Mouse (Mus musculus): ENCODE measurements around the gene Ubxn7. TPM values are rescaled to one million over a fixed set of nuclear protein-coding genes. Genes with fewer than 3 reads are reported as not detected.

Ubxn7 gene
- total RNA-seq, 2 experiments from 2014 or later = 51.0 to 53.3 TPM

DNA sequence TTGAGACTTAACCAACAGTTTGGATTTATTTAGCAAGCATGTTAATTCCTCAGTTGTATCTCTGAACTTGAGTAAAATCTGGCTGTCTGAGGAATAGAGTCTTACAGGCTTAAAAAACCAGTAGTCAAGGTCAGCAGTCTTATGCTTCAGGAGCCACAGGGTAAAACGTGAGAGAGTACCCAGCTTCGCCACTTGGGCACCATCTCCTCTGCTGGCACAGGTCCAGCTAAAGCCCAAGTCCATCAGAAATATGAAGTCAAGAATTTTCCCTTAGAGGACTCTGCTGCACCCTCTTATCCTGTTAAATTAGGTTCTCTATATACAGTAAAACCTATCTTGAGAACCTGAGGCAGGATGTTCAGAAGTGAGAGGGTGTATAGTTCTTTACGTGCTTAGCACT is 54.8 kb downstream of the Ubxn7 start:
- no peak overlapping the region for H3K4me3 ChIP-seq
- intact Hi-C loops (cut with DNase I) = no loop called here
- H3K27ac ChIP-seq = no peak overlapping the region
- no peak for TF ChIP-seq CTCF (IDR thresholded peaks at IDR 0.05)
- DNase-seq (ENCODE audit: extremely low spot score in 1 of 2, low spot score in 2 of 2) = no peak

DNA sequence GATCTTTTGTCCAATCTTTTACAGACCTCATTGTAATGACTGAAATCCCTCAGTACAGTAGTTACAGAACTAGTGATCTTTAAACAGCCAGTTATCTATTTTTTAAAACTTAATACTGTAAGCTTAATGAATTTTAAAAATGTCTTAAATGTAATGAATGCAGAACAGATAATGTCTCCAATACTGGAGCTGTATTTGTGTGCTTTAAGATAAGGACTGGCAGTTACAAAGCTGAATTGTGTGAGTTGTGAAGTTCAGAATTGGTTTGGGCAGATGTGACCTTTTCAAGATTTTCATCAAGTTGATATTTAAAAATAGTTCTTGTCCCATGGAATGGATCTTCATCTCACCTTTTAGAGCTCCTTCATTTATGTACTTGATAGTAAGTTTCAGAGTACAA is 57.0 kb downstream of the Ubxn7 start:
- H3K4me3 ChIP-seq = no peak overlapping the region
- TF ChIP-seq CTCF (IDR thresholded peaks at IDR 0.05) = no peak
- intact Hi-C loops (cut with DNase I) = no loop called here
- no peak for DNase-seq (ENCODE audit: extremely low spot score in 1 of 2, low spot score in 2 of 2)
- no peak overlapping the region for H3K27ac ChIP-seq

DNA sequence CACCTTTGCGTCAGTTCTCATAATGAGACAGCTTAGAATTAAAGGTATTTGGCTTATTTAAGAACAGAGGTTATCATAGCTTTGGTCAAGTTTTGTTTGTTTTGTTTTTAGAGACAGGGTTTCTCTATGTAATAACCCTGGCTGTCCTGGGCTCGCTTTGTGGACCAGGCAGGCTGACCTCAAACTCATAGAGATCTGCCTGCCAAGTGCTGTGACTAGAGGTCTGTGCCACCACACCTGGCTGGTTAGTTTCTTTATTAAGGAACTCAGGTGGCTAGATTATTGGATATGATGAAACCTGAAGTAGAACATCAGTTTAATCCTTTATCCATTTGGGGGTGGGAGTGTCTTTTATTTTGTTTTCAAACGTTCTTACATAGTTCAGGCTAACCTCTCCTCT is 57.8 kb downstream of the Ubxn7 start:
- no peak for DNase-seq (ENCODE audit: extremely low spot score in 1 of 2, low spot score in 2 of 2)
- no peak overlapping the region for H3K27ac ChIP-seq
- intact Hi-C loops (cut with DNase I) = no loop called here
- TF ChIP-seq CTCF (IDR thresholded peaks at IDR 0.05) = no peak
- no peak overlapping the region for H3K4me3 ChIP-seq

DNA sequence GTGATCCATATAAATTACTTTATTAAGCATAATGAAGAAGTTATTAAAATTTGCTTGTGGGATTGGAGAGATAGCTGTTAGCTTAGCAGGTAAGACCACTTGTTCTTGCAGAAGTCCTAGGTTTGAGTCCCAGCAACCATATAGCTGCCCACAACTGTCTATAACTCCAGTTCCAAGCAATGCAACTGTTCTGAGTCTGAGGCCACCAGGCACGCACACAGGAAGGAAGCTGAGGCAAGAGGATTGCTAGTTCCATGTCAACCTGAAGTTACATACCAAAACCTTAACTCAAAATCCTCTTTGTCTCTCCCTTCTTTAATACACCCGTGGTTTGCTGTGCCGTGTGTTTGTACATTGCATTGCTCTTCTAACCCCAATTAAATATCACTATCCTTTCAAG is 58.8 kb downstream of the Ubxn7 start:
- no peak for DNase-seq (ENCODE audit: extremely low spot score in 1 of 2, low spot score in 2 of 2)
- no peak overlapping the region for H3K4me3 ChIP-seq
- no peak for TF ChIP-seq CTCF (IDR thresholded peaks at IDR 0.05)
- H3K27ac ChIP-seq = no peak overlapping the region
- intact Hi-C loops (cut with DNase I) = no loop called here

DNA sequence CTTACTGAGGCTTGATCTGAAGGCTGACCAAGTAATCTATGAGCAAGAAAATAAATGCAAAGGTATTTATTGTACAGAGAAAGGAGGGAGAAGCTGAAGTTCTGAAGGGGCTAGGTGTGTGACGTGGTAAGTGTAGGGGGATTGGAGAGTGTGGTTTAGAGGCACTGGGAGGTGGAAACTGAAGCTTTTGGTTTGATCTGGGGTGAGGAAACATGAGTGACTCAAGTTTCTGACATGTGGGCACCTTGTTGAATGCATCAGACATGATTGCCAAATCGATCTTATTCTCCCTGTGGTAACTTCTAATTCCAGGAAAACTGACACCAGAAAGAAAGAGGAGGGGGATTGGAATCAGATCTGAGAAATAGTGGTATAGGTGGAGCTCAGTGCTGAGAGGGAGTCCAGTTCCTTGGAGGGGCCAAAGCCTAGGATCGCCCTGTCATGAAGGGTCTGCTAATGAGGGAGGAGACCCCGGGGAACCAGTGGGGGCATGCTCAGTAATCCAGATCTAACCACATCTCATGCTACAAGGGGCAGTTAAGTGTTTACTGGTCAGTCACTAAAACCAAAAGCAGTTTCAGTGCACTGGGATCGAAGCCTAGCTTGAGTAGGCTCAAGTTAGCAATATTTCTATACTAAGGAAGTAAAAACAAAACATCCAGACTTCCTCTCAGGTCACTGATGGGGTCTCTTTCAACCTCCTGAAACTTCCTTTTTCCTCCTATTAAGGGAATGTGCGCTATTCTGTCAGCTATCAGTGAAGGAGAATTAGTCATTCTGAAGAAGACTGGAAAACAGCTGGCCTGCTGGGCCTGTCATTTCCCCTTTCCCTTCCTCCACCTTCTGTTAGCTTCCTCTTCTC is 63.9 kb downstream of the Ubxn7 start:
- no peak for TF ChIP-seq CTCF (IDR thresholded peaks at IDR 0.05)
- intact Hi-C loops (cut with DNase I) = no loop called here
- Histone ChIP-seq H3K27ac (no peak overlapping the region), H3K4me3 (no peak overlapping the region)
- no peak for DNase-seq (ENCODE audit: extremely low spot score in 1 of 2, low spot score in 2 of 2)

DNA sequence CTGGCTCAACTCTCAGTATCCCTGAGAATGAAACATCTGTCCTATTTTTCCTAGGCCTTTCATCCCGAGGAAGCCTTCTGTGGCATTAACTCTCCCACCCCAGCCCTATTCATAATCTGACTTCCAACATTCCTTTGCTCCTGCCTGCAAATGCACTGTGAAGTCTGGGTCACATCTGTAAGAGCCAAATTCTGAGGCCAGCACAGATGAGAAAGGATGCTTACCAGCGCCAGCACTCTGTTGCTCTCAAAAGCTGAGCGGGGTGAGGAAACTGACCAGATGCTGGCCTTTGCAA is 64.4 kb downstream of the Ubxn7 start:
- Histone ChIP-seq H3K27ac (no peak overlapping the region), H3K4me3 (no peak overlapping the region)
- intact Hi-C loops (cut with DNase I) = no loop called here
- no peak for TF ChIP-seq CTCF (IDR thresholded peaks at IDR 0.05)
- DNase-seq (ENCODE audit: extremely low spot score in 1 of 2, low spot score in 2 of 2) = no peak

DNA sequence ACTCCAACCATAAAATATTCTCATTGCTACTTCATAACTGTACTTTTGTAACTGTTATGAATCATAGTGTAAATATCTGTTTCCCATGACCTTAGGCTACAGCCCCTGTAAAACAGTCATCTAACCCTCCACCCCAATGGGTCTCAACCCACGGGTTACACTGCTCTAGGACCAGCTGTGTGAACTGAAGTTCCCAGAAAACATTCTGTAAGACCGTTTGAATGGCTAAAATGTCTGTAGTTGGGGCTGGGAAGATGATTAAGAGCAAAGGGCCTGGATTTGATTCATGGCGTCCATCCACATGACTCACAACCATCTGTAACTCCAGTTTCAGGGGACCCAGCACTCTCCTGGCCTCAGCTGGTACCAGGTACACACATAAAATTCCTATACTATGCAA is 66.1 kb downstream of the Ubxn7 start:
- Histone ChIP-seq H3K4me3 (no peak overlapping the region), H3K27ac (no peak overlapping the region)
- intact Hi-C loops (cut with DNase I) = no loop called here
- no peak for TF ChIP-seq CTCF (IDR thresholded peaks at IDR 0.05)
- no peak for DNase-seq (ENCODE audit: extremely low spot score in 1 of 2, low spot score in 2 of 2)

DNA sequence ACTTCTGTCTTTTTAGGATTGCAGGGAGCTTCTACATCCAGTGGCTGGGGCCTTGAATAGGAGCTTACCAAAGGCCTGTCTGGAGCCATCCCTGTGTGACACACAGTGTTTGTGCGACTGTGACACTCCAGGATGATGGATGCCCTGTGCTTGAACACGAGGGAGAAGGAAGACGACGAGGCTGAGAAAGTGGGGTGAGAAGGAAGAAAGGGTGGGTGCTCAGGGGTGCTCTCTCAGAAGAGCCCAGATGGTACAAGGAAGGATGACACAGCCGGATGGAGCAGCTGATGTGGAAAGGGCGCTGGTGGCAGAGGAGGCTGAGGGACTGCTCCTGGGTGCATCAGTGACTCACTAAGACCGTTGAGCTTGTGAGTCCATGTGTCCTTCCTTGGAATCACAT is 68.2 kb downstream of the Ubxn7 start, which contains the start of gene Tm4sf19:
Gene Tm4sf19 (plus strand): TSS at position 240 of the 400 bp plus-strand sequence.
- no peak for DNase-seq (ENCODE audit: extremely low spot score in 1 of 2, low spot score in 2 of 2)
- Histone ChIP-seq H3K27ac (no peak within 1 kb of the TSS), H3K4me3 (no peak within 1 kb of the TSS)
- intact Hi-C loops (cut with DNase I) = no loop called here
- no peak for TF ChIP-seq CTCF (IDR thresholded peaks at IDR 0.05)

DNA sequence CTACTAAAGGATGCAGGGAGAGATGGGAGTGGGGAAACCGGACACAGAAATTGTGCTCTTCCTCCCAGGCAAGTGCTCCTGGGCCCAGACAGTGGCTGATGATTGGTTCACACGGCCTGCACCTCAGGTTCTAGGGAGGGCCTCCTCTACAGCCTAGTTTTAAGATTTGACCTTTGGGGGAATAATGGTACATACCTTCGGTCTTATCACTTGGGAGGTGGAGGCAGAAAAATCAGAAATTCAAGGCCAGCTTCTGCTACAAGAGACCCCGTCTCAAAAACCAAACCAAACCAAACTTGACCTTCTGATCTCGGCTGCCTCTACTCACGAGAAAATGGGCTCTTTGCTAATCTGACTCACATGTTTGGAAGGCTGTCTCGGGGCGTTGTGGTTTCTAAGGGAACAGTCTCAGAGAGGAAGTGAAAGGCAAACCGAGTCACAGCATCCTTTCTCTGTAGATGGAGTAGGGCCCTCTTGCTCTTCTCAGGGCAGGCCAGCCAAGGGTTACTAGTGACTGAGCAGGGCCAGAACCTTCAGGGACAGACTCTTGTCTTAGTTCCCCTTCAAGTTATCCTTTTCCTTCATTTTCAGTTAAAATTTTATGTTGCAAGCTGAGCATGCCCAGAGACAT is 69.4 kb downstream of the Ubxn7 start:
- Histone ChIP-seq H3K27ac (no peak overlapping the region), H3K4me3 (no peak overlapping the region)
- TF ChIP-seq CTCF (IDR thresholded peaks at IDR 0.05) = no peak
- DNase-seq (ENCODE audit: extremely low spot score in 1 of 2, low spot score in 2 of 2) = no peak
- intact Hi-C loops (cut with DNase I) = no loop called here

DNA sequence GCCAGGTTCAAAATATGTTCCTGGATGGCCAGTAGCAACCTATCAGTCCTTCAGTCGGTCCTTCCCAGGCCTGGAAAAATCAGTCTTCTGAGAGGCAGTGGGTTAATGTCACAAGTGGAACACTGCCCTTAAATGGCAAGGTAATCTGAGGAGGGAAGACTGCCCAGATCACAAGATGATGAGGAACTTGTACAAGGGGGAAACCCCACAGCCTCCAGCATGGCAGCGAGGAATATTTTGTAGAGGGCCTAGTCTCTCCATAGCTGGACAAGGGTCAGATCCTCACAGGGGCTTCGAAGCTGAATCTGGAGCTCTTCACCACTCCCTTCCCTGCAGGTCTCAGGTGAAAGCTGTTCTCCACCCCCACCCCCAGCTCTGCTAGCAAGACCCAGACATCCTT is 70.8 kb downstream of the Ubxn7 start:
- Histone ChIP-seq H3K27ac (no peak overlapping the region), H3K4me3 (no peak overlapping the region)
- no peak for TF ChIP-seq CTCF (IDR thresholded peaks at IDR 0.05)
- DNase-seq (ENCODE audit: extremely low spot score in 1 of 2, low spot score in 2 of 2) = no peak
- intact Hi-C loops (cut with DNase I) = no loop called here

DNA sequence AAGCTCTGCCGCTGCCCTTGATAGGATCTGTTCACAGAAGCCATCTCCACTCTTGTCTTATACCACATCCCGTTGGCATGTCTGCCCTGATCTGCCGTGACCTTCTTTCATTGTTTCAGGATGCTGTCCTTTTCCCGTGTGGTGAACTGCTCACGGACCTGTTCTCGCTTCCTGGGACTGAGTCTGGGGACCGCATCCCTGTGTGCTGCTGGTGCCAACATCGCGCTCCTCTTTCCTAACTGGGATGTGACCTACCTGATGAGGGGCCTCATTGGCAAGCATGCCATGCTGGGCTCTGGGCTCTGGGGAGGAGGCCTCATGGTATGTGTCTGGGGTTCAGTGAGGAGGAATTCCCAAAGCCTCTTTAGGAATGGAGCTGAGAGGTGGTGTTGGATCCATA is 73.7 kb downstream of the Ubxn7 start:
- no peak for DNase-seq (ENCODE audit: extremely low spot score in 1 of 2, low spot score in 2 of 2)
- intact Hi-C loops (cut with DNase I) = no loop called here
- Histone ChIP-seq H3K4me3 (no peak overlapping the region), H3K27ac (no peak overlapping the region)
- no peak for TF ChIP-seq CTCF (IDR thresholded peaks at IDR 0.05)

DNA sequence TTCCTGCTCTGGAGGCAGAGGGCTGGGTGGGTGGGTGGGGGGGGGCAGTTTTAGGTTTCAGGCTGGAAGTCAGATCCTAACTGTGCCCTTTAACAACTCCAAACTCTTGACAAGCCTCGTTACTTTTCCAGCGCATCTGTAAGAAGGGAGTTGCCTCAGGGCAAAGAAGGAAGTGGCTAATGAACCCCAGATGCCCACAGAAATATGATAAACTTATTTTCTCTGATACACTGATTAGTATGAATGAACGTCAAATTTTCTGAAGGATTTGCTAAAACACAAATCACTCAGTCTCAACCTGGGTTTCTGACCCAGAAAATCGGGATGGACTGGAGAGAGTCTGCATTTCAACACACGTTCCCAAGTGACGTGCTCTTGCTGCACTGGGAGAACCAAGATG is 74.6 kb downstream of the Ubxn7 start:
- no peak overlapping the region for H3K27ac ChIP-seq
- no peak for DNase-seq (ENCODE audit: extremely low spot score in 1 of 2, low spot score in 2 of 2)
- TF ChIP-seq CTCF (IDR thresholded peaks at IDR 0.05) = no peak
- intact Hi-C loops (cut with DNase I) = no loop called here
- H3K4me3 ChIP-seq = no peak overlapping the region

DNA sequence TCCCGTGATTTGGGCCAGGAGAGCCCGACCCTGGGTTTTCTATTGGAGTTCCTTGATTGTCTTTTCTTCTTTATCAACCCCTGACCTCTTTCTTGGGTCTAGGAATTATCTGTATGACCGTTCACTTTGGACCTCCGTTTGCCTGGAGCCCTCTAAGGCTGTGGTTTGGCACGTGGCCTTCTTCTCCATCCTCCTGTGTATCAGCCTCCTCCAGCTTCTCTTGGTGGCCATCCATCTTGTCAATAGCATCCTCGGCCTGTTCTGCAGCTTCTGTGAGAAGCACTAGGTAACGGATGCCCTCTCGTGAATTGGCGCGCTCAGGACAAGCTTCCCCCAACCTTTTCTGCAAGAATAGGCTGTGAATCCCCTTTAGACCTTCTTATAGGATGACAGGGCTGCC is 75.7 kb downstream of the Ubxn7 start:
- intact Hi-C loops (cut with DNase I) = no loop called here
- no peak overlapping the region for H3K4me3 ChIP-seq
- DNase-seq (ENCODE audit: extremely low spot score in 1 of 2, low spot score in 2 of 2) = no peak
- TF ChIP-seq CTCF (IDR thresholded peaks at IDR 0.05) = no peak
- H3K27ac ChIP-seq = no peak overlapping the region
